Mouse (Mus musculus) hindbrain, postnatal 0 days (tissue): ENCODE results near the gene Phex. TPM values are rescaled to one million over a fixed set of nuclear protein-coding genes. Genes with fewer than 3 reads are reported as not detected.

Experiments
- ATAC-seq: fragments of 200-750 bp; cut with Nextera tagmentation; 2 replicates; pipeline ENCODE4 v1.8.0; 2017; ENCODE audit warnings: mild to moderate bottlenecking, moderate TSS enrichment, moderate library complexity
- DNase-seq: peaks from one replicate; pipeline ENCODE4 v3.0.0-alpha.2; 2015; ENCODE audit warnings: low spot score
- H3K27ac ChIP-seq: fragments of 300-500 bp; sonication (generic); 2 replicates; pipeline ENCODE4 v1.5.1; 2014; ENCODE audit warnings: mild to moderate bottlenecking
- H3K27me3 ChIP-seq: fragments of 300-500 bp; sonication (generic); 2 replicates; pipeline ENCODE4 v1.6.1; 2014; ENCODE audit warnings: low read length, mixed read lengths; ENCODE audit not compliant: insufficient read depth
- H3K36me3 ChIP-seq: fragments of 300-500 bp; sonication (generic); 2 replicates; pipeline ENCODE4 v1.6.1; 2014; ENCODE audit warnings: low read length, mixed read lengths; ENCODE audit not compliant: insufficient read depth
- H3K4me1 ChIP-seq: fragments of 300-500 bp; sonication (generic); 2 replicates; pipeline ENCODE4 v1.6.1; 2014; ENCODE audit warnings: antibody characterized with exemption, low read length, mixed read lengths; ENCODE audit not compliant: insufficient read depth
- H3K4me2 ChIP-seq: fragments of 300-500 bp; sonication (generic); 2 replicates; pipeline ENCODE4 v1.6.1; 2014; ENCODE audit warnings: low read depth, mild to moderate bottlenecking, low read length, moderate library complexity, mixed read lengths
- H3K4me3 ChIP-seq: fragments of 300-500 bp; sonication (generic); 2 replicates; pipeline ENCODE4 v1.5.1; 2014; ENCODE audit warnings: low read length
- H3K9ac ChIP-seq: fragments of 300-500 bp; sonication (generic); replicated peaks from 2 replicates; pipeline ENCODE4 v1.6.1; 2014; ENCODE audit warnings: mild to moderate bottlenecking, low read length, moderate library complexity, mixed read lengths
- H3K9me3 ChIP-seq: fragments of 300-500 bp; sonication (generic); 2 replicates; pipeline ENCODE4 v1.6.1; 2016; ENCODE audit warnings: low read length, mixed read lengths
- CTCF ChIP-seq: IDR thresholded peaks from 2 replicates; pipeline ENCODE4 v1.5.1; 2016; ENCODE audit warnings: antibody characterized with exemption, control low read depth, low read depth
- WGBS: fragments of 180-500 bp; shearing (Covaris S2); extraction: QIAGEN DNeasy Blood & Tissue Kit; methylation state at CpG from one replicate; pipeline ENCODE4 v1.1.7; 2014; 5-methylcytosine and 5-hydroxymethylcytosine counted together
- polyA plus RNA-seq: library from polyadenylated mRNA; unstranded; fragments of >200 nt; fragmentation: Nextera tagmentation; extraction: Ambion mirVana; gene quantifications from 2 replicates; pipeline ENCODE4 v1.2.1, GENCODE M21; 2015
- total RNA-seq: library from RNA; depleted of rRNA; stranded (reverse); fragments of >200 nt; gene quantifications from 2 replicates; pipeline ENCODE4 v1.2.3, GENCODE M21; 2014

The Phex gene
- total and polyA plus RNA-seq, 2 experiments from 2014 or later, result 0.28 to 0.99 TPM

DNA sequence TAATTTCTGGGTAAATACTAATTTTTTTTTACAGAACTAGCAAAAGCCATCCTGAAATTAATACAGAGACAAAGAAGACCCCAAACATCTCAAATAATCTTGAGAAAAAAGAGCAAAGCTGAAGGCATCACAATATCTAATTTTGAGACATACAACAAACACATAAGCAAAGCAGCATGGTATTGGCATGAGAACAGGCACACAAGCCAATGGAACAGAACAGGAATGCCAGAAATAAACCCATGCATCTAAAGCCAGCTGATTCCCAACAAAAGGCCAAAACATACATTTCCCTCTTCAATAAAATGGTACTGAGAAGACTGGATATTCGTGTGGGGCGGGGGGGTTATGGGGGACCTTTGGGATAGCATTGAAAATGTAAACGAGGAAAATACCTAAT is 90.7 kb downstream of the Phex start:
- no peaks in the 10 kb centered on the region for H3K4me1 ChIP-seq
- no peak overlapping the region for H3K4me3 ChIP-seq
- no peak overlapping the region for H3K27ac ChIP-seq
- no peak for TF ChIP-seq CTCF
- H3K9ac ChIP-seq, result no peak overlapping the region
- H3K27me3 ChIP-seq, result no peaks in the 10 kb centered on the region
- 86% methylated on average over 3 of the region's 3 CpGs for WGBS
- ATAC-seq (no peak), DNase-seq (no peak)
- no peaks in the 10 kb centered on the region for H3K36me3 ChIP-seq
- H3K9me3 ChIP-seq, result no peaks in the 10 kb centered on the region
- no peak overlapping the region for H3K4me2 ChIP-seq

DNA sequence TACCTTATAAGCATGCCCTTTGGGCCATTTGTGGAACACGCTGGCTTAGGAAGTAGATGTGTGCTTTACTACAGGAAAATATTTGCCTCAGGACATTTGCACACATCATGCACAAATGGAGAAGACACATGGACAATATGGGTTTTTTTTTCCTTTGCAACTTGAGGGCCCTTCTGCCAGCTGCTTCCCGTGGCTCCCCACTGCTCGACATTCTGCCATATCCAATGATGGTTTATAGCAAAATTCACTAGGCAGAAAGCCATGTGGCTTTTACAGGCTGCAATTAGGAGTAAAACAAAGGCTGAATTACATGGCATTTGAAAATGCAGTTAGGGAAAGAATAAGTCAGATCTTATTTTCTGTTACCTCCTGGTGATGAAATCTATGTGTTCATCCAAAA is 104.8 kb downstream of the Phex start:
- no peak for TF ChIP-seq CTCF
- no peaks in the 10 kb centered on the region for H3K4me1 ChIP-seq
- ATAC-seq, result no peak
- H3K36me3 ChIP-seq, result no peaks in the 10 kb centered on the region
- no peaks in the 10 kb centered on the region for H3K27me3 ChIP-seq
- no peaks in the 10 kb centered on the region for H3K9me3 ChIP-seq
- no peak overlapping the region for H3K9ac ChIP-seq
- no peak overlapping the region for H3K4me3 ChIP-seq
- no peak overlapping the region for H3K4me2 ChIP-seq
- no peak overlapping the region for H3K27ac ChIP-seq
- DNase-seq, result peak; percentile 25
- WGBS, result 48% methylated on average over 3 of the region's 3 CpGs

DNA sequence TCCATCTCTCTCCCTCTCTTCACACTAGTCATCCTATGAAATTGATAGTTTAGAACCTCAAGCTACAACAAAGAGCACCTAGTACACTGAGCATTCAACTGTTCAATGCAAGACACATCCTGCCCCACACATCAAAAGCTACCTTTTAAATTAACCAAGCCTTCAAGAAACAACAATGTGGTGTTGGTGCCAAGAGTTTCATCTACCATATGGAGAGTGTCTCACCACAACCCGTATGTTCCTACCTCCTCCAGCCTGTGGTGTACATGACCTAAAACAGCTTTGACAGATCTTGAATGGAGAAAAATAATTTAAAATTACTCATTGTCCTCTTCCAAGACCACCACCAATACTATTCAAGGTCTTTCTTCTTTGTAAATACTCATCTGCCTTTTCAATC is 106.9 kb downstream of the Phex start:
- H3K27me3 ChIP-seq, result no peaks in the 10 kb centered on the region
- DNase-seq, result no peak
- H3K27ac ChIP-seq, result no peak overlapping the region
- no peak overlapping the region for H3K4me3 ChIP-seq
- no peaks in the 10 kb centered on the region for H3K9me3 ChIP-seq
- no peak overlapping the region for H3K9ac ChIP-seq
- H3K4me1 ChIP-seq, result no peaks in the 10 kb centered on the region
- H3K4me2 ChIP-seq, result no peak overlapping the region
- no peak for ATAC-seq
- TF ChIP-seq CTCF, result no peak
- WGBS, result 72% methylated on average over 1 of the region's 1 CpGs
- H3K36me3 ChIP-seq, result no peaks in the 10 kb centered on the region

DNA sequence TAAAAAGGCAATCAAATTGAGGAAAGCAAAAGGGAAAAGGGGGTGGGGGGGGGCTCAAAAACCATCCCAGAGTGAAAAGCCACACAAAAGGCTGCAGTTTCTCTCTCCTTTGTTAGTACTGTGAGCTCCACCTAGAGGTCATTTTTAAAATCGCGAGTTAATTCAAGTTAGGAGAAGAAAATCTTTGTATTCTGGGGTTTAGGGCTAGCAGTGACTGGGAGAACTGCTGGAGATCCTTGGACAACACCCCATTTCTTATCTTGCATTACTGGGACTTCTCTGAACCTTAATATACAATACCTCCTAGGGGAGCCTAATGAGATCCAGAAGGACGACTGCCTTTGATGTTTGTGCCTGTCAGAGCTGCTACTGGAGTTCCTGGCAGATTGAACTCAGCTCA is 107.7 kb downstream of the Phex start:
- WGBS, result 9% methylated on average over 3 of the region's 3 CpGs

DNA sequence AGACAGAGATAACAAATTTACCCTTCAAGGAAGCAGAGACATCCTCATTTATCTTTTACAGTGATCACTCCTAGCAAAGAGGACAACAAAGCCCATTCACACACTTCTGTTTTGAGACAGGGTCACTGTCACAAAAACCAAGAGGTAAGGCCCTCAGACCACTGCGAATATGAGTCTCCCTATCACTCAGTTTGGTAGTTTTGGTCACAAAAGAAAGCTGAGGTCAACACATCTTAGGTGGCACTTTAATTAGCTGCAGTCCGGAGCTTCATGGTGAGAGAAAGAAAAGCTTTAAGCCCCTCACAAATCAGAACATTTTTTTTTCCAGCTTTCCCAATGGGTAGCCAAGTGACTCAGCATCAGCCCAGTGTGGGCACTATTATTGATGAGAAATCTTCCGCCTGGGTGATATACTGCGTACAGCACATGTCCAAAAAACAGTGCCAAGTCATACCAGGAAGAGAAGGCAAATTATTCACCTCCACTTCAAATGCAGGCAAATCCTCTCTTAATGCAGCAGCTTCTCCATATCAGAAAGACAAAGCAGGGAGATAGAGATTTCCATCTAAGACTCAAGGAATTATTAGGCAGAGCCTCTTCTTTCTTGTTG is 108.2 kb downstream of the Phex start:
- no peak overlapping the region for H3K4me2 ChIP-seq
- DNase-seq, result peak; percentile 72
- WGBS, result 38% methylated on average over 4 of the region's 4 CpGs
- H3K4me1 ChIP-seq, result no peaks in the 10 kb centered on the region
- no peak overlapping the region for H3K9ac ChIP-seq
- no peaks in the 10 kb centered on the region for H3K9me3 ChIP-seq
- H3K27me3 ChIP-seq, result no peaks in the 10 kb centered on the region
- ATAC-seq, result peak; percentile 81
- no peaks in the 10 kb centered on the region for H3K36me3 ChIP-seq
- H3K4me3 ChIP-seq, result no peak overlapping the region
- peak overlapping the region; percentile 32; the same call in 1 of the 2 replicates for H3K27ac ChIP-seq
- no peak for TF ChIP-seq CTCF

More for the DNA sequence above, 107.7 kb downstream of the Phex start:
- H3K36me3 ChIP-seq, result no peaks in the 10 kb centered on the region
- ATAC-seq, result peak; percentile 71
- peak; percentile 60 for TF ChIP-seq CTCF
- H3K9ac ChIP-seq, result no peak overlapping the region
- no peak overlapping the region for H3K4me2 ChIP-seq
- H3K4me1 ChIP-seq, result no peaks in the 10 kb centered on the region
- H3K27me3 ChIP-seq, result no peaks in the 10 kb centered on the region
- H3K4me3 ChIP-seq, result no peak overlapping the region
- peak; percentile 81 for DNase-seq
- no peaks in the 10 kb centered on the region for H3K9me3 ChIP-seq
- peak overlapping the region; percentile 32; the same call in 1 of the 2 replicates for H3K27ac ChIP-seq

DNA sequence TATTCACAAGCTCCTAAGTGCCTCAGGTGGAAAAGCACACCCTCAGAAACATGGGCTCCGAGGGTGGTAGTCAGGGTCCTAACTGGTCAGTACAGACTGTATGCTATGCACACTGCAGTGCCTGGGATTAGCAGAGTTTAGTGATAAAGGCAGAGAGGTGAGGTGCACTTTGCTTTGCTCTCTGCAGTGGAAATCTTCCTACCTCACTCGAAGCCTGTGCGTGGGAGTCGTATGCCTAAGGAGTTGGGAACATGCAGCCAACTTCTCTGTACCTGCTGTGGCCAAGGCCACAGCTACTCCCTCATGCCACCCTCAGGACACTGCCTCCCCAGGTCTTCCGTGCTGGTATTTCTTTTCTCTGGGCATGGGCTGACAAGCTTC is 109.3 kb downstream of the Phex start:
- no peaks in the 10 kb centered on the region for H3K27me3 ChIP-seq
- no peak overlapping the region for H3K4me2 ChIP-seq
- H3K9ac ChIP-seq, result no peak overlapping the region
- 73% methylated on average over 5 of the region's 5 CpGs for WGBS
- H3K4me1 ChIP-seq, result no peaks in the 10 kb centered on the region
- TF ChIP-seq CTCF, result no peak
- 0 out of 2 replicates have a peak, but pooled peaks have one; percentile 34 for ATAC-seq
- no peak for DNase-seq
- H3K27ac ChIP-seq, result no peak overlapping the region
- no peaks in the 10 kb centered on the region for H3K9me3 ChIP-seq
- H3K4me3 ChIP-seq, result no peak overlapping the region
- H3K36me3 ChIP-seq, result no peaks in the 10 kb centered on the region

DNA sequence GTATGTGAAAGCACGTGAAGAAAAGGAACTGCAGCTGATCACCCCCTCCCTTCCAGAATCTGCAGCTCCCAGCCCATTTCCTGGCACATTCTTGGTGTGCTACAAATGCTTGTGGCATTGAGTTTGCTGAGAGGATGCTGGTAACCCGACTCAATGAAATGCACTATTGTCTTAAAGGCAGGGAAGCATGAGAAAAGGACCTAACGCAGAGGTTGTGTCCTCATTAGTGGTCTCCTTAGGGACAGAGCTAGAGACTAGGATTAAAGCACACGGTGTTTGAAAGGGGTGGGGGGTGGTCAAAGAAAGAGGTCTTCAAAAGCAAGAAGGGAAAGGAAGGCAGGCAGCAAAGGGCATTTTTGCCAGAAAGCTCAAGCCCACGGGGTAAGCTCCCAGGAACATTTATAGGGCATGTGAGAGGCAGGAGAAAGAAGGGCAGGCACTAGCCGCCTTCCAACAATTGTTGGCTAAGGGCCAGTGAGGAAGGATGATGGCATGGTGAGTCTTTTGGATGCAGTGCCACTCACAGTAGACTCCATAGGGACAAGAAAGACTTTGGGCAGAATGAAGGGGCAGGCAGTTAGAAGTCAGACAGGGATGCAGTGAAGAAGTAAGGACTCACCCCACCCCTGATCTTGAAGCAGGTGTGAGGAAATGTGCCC is 109.8 kb downstream of the Phex start:
- 35% methylated on average over 6 of the region's 6 CpGs for WGBS
- H3K4me2 ChIP-seq, result no peak overlapping the region

More for the DNA sequence above, 109.8 kb downstream of the Phex start:
- Histone ChIP-seq H3K9me3 (no peaks in the 10 kb centered on the region), H3K9ac (no peak overlapping the region), H3K4me1 (no peaks in the 10 kb centered on the region), H3K27me3 (no peaks in the 10 kb centered on the region), H3K27ac (no peak overlapping the region), H3K36me3 (no peaks in the 10 kb centered on the region), H3K4me3 (no peak overlapping the region)
- ATAC-seq (0 out of 2 replicates have a peak, but pooled peaks have one; percentile 5), DNase-seq (peak; percentile 31)
- TF ChIP-seq CTCF, result no peak
